17 mouse cellular contexts compared by ENCODE assay signal in genomic region chr10:26327291-26327690, GRCm38 (mm10). TPM values are rescaled to one million over a fixed set of nuclear protein-coding genes. Genes with fewer than 3 reads are reported as not detected.
DNase-seq lines count a peak whose midpoint lies in the region; ATAC-seq and TF ChIP-seq lines count a peak whose summit lies in the region.
"Had no signal": no experiment of that assay in that cellular context is flagged by ENCODE, and none has a peak within 500 bp of the region (broad histone marks: within the 10 kb centered on the region; RNA-seq: fewer than 3 reads in every experiment).

No protein-coding gene starts in this region.

- TF ChIP-seq EP300 in lung, postnatal 0 days (IDR thresholded peaks at IDR 0.05) = no peak

- no peak for DNase-seq in forebrain, postnatal 0 days
- peak; percentile 16 for DNase-seq in induced T-regulatory cell, adult 2 months (ENCODE audit: low read depth)
- DNase-seq in kidney, postnatal 14 days = no peak
- no peak for DNase-seq in lung, postnatal 0 days (ENCODE audit: low spot score)
- DNase-seq in testis, postnatal 14 days (ENCODE audit: low spot score) = no peak
- DNase-seq: adrenal gland, postnatal 36 days; cerebellum, adult 18-20 months; cerebellum, postnatal 25 days; gastrocnemius, postnatal 25 days had no signal

- peaks cover 14% of the 10 kb centered on the region for H3K4me1 ChIP-seq in forebrain, embryonic 12.5 days
- H3K4me1 ChIP-seq in forebrain, postnatal 0 days (ENCODE audit: insufficient read depth) = no peaks in the 10 kb centered on the region
- H3K4me1 ChIP-seq in forebrain, embryonic 15.5 days = peaks cover 9% of the 10 kb centered on the region
- H3K4me1 ChIP-seq in midbrain, embryonic 16.5 days (ENCODE audit: control insufficient read depth, insufficient read depth, low read length) = peaks cover 17% of the 10 kb centered on the region
- H3K4me1 ChIP-seq in lung, postnatal 0 days (ENCODE audit: insufficient read depth, low read depth, low read length) = no peaks in the 10 kb centered on the region
- H3K4me1 ChIP-seq: limb, embryonic 15.5 days; liver, embryonic 15.5 days had no signal

- H3K27ac ChIP-seq in forebrain, embryonic 12.5 days = no peak overlapping the region
- no peak overlapping the region for H3K27ac ChIP-seq in forebrain, postnatal 0 days (ENCODE audit: low read depth, low read length)
- H3K27ac ChIP-seq in forebrain, embryonic 15.5 days (replicated peaks) = no peak overlapping the region
- H3K27ac ChIP-seq in midbrain, embryonic 16.5 days (ENCODE audit: low read length) = peak overlapping the region; percentile 26; the same call in 1 of the 2 replicates
- no peak overlapping the region for H3K27ac ChIP-seq in lung, postnatal 0 days (ENCODE audit: low read length)
- H3K27ac ChIP-seq: kidney, postnatal 0 days; layer of hippocampus, adult 2 months; limb, embryonic 15.5 days; liver, embryonic 15.5 days had no signal

- TF ChIP-seq CTCF in forebrain, postnatal 0 days (IDR thresholded peaks at IDR 0.05; ENCODE audit: low read depth) = no peak
- TF ChIP-seq CTCF in lung, postnatal 0 days (IDR thresholded peaks at IDR 0.05) = no peak

- peaks cover 33% of the 10 kb centered on the region for H3K36me3 ChIP-seq in forebrain, embryonic 12.5 days (replicated peaks)
- peaks cover 16% of the 10 kb centered on the region for H3K36me3 ChIP-seq in forebrain, postnatal 0 days (ENCODE audit: insufficient read depth)
- H3K36me3 ChIP-seq in forebrain, embryonic 15.5 days = peaks cover 19% of the 10 kb centered on the region
- H3K36me3 ChIP-seq in midbrain, embryonic 16.5 days (ENCODE audit: control insufficient read depth, insufficient read depth, low read length) = peaks cover 4% of the 10 kb centered on the region; the same call in 1 of the 2 replicates
- peaks cover 21% of the 10 kb centered on the region; the same call in 1 of the 2 replicates for H3K36me3 ChIP-seq in lung, postnatal 0 days (ENCODE audit: insufficient read depth, low read length)
- H3K36me3 ChIP-seq: liver, embryonic 15.5 days had no signal

- H3K27me3 ChIP-seq in forebrain, embryonic 12.5 days = peaks cover 9% of the 10 kb centered on the region
- no peaks in the 10 kb centered on the region for H3K27me3 ChIP-seq in forebrain, postnatal 0 days (ENCODE audit: insufficient read depth, low read length)
- no peaks in the 10 kb centered on the region for H3K27me3 ChIP-seq in forebrain, embryonic 15.5 days
- H3K27me3 ChIP-seq in midbrain, embryonic 16.5 days (ENCODE audit: control insufficient read depth, insufficient read depth, low read depth, low read length) = no peaks in the 10 kb centered on the region
- no peaks in the 10 kb centered on the region for H3K27me3 ChIP-seq in lung, postnatal 0 days (replicated peaks; ENCODE audit: insufficient read depth, low read length)
- H3K27me3 ChIP-seq: limb, embryonic 15.5 days; liver, embryonic 15.5 days had no signal

- no peak overlapping the region for H3K4me2 ChIP-seq in forebrain, embryonic 12.5 days
- H3K4me2 ChIP-seq in forebrain, postnatal 0 days (ENCODE audit: low read depth) = no peak overlapping the region
- H3K4me2 ChIP-seq in forebrain, embryonic 15.5 days (replicated peaks) = no peak overlapping the region
- H3K4me2 ChIP-seq in midbrain, embryonic 16.5 days (ENCODE audit: low read length) = 0 out of 2 replicates have a peak overlapping the region, but pooled peaks have one; percentile 30
- no peak overlapping the region for H3K4me2 ChIP-seq in lung, postnatal 0 days (replicated peaks; ENCODE audit: low read depth, low read length)
- H3K4me2 ChIP-seq: limb, embryonic 15.5 days; liver, embryonic 15.5 days had no signal

- 48% methylated on average over 5 of the region's 5 CpGs for WGBS in forebrain, embryonic 12.5 days
- 52% methylated on average over 5 of the region's 5 CpGs for WGBS in forebrain, postnatal 0 days
- WGBS in forebrain, embryonic 15.5 days = 47% methylated on average over 5 of the region's 5 CpGs
- WGBS in midbrain, embryonic 16.5 days = 38% methylated on average over 5 of the region's 5 CpGs
- WGBS in lung, postnatal 0 days = 97% methylated on average over 5 of the region's 5 CpGs

- H3K9me3 ChIP-seq in forebrain, embryonic 12.5 days = no peaks in the 10 kb centered on the region
- H3K9me3 ChIP-seq in forebrain, postnatal 0 days (ENCODE audit: low read length) = no peaks in the 10 kb centered on the region
- no peaks in the 10 kb centered on the region for H3K9me3 ChIP-seq in forebrain, embryonic 15.5 days
- no peaks in the 10 kb centered on the region for H3K9me3 ChIP-seq in midbrain, embryonic 16.5 days (replicated peaks; ENCODE audit: control insufficient read depth, low read length, poor library complexity, severe bottlenecking)
- H3K9me3 ChIP-seq in lung, postnatal 0 days (ENCODE audit: low read length) = no peaks in the 10 kb centered on the region
- H3K9me3 ChIP-seq: limb, embryonic 15.5 days; liver, embryonic 15.5 days had no signal

- no peak overlapping the region for H3K4me3 ChIP-seq in forebrain, embryonic 12.5 days (replicated peaks)
- H3K4me3 ChIP-seq in forebrain, postnatal 0 days (ENCODE audit: low read depth, low read length) = no peak overlapping the region
- H3K4me3 ChIP-seq in forebrain, embryonic 15.5 days = no peak overlapping the region
- no peak overlapping the region for H3K4me3 ChIP-seq in midbrain, embryonic 16.5 days (ENCODE audit: low read depth, low read length)
- no peak overlapping the region for H3K4me3 ChIP-seq in lung, postnatal 0 days (ENCODE audit: low read depth, low read length)
- H3K4me3 ChIP-seq: layer of hippocampus, adult 2 months; limb, embryonic 15.5 days; liver, embryonic 15.5 days had no signal

- peak; percentile 55; the same call in 1 of the 2 replicates for ATAC-seq in forebrain, embryonic 12.5 days (ENCODE audit: low FRiP score)
- ATAC-seq in forebrain, postnatal 0 days = no peak
- ATAC-seq in forebrain, embryonic 15.5 days (replicated peaks) = peak; percentile 12; the same call in 1 of the 2 replicates
- ATAC-seq in midbrain, embryonic 16.5 days = peak; percentile 41; the same call in 1 of the 2 replicates
- no peak for ATAC-seq in lung, postnatal 0 days
- ATAC-seq: intestine, postnatal 0 days had no signal

- no peak overlapping the region for H3K9ac ChIP-seq in forebrain, embryonic 12.5 days
- H3K9ac ChIP-seq in forebrain, postnatal 0 days = no peak overlapping the region
- no peak overlapping the region for H3K9ac ChIP-seq in forebrain, embryonic 15.5 days (replicated peaks)
- H3K9ac ChIP-seq in midbrain, embryonic 16.5 days (ENCODE audit: low read depth, low read length) = no peak overlapping the region
- H3K9ac ChIP-seq in lung, postnatal 0 days (replicated peaks; ENCODE audit: low read depth) = no peak overlapping the region
- H3K9ac ChIP-seq: limb, embryonic 15.5 days; liver, embryonic 15.5 days had no signal

RNA-seq across cellular contexts. Expression of gene L3mbtl3, which starts 48.5 kb away (rescaled TPM):
- 22.3 and 24.7 TPM in 2 replicates for polyA plus RNA-seq in forebrain, embryonic 12.5 days (2016; fragmentation: Nextera tagmentation; extraction: Ambion mirVana)
- 54.2 and 56.5 TPM in 2 replicates for total RNA-seq in forebrain, postnatal 0 days (2014; rRNA removed)
- 15.0 and 19.2 TPM in 2 replicates for polyA plus RNA-seq in forebrain, postnatal 0 days (2015; fragmentation: Nextera tagmentation; extraction: Ambion mirVana)
- polyA plus RNA-seq in forebrain, embryonic 15.5 days (2015; fragmentation: Nextera tagmentation; extraction: Ambion mirVana) = 24.9 and 26.6 TPM in 2 replicates
- 35.4 and 38.7 TPM in 2 replicates for polyA plus RNA-seq in midbrain, embryonic 16.5 days (2015; fragmentation: Nextera tagmentation; extraction: Ambion mirVana)
- polyA plus RNA-seq in lung, postnatal 0 days (2015; fragmentation: Nextera tagmentation; extraction: Ambion mirVana) = 11.4 and 12.1 TPM in 2 replicates

Comparison
In these comparisons a context has a peak if more than half of its experiments do, and no peak if none do; other contexts are left out.
1. ATAC-seq: peak in forebrain, embryonic 12.5 days (single experiment), forebrain, embryonic 15.5 days (single experiment) and midbrain, embryonic 16.5 days (single experiment); none in forebrain, postnatal 0 days (single experiment) and lung, postnatal 0 days (single experiment).